Mouse (Mus musculus): ENCODE results near the gene Rpl34.

The Rpl34 gene

DNA sequence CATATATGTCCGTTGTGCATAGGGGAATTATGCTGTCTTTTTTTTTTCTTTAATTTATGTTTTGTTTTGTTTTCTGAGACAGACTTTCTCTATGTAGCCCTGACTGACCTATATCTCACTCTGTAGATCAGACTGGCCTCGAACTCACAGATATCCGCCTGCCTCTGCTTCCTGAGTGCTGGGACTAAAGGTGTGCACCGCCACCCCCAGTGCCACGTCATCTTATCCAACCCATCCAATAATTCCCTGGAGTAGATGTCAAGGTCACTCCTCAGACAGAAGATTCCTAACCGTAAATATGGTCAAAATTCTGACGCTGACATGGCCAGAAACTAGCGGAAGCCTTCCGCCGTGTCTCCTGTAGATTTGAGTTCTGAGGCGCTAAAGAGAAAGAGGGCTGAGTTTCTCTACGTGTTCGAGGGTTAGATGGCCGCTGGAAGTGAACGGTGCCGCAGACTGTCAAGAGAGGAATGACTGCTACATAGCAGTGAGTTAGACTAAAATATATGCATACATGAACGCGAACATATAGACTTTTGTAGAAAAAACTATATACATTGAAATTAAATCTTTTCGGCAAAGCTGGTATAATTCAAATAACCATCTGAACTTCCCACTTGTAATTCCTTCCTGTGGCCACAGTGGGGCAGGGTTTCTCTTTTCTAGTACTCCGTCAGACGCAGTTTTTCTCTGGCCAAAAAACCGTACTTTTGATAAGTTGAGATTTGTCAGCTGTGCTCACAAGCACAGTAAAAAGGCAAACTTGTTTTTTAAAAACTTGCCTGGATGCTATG is 15.2 kb downstream of the Rpl34 start:
- peak; percentile 46 to 72 for DNase-seq (ENCODE audit: low spot score in 2 of 2)

DNA sequence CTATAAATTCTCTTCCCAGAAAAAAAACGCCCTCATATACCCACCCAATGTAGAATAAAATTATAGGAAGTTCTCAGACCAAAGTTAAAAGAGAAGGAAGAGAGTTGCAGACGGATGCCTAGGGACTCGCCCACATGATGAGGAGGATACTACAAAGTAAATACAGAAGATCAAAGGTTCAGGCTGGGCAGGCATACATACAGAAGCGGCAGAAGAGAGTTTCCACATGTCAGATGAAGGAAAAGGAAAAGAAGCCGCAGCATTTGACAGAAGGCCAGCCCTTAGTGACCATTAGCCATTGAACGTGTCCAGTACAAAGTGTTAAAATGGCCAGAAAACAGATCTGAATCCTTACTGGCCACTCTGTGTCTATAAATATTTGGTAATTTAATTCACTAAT is 17.3 kb downstream of the Rpl34 start:
- DNase-seq (ENCODE audit: low spot score in 2 of 2): no peak

DNA sequence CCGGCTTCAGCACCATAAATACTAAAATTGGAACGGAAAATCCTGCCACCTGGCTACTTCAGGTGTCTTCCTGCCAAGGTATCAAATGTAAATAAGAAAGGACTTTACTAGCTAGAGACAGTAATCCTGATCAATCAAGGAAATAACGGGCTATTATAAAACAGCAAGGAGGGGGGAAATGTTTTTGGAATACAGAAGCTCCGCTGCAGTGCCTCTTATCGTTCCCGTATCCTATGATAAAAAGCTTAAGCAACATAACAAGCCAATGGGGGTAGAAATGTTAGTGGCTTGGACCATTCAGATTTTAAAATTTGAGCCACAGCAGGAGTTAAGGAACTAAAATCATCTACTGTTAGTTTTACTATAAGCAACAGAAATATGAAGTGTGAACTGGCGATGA is 20.1 kb downstream of the Rpl34 start:
- DNase-seq (ENCODE audit: low spot score in 2 of 2): no peak

DNA sequence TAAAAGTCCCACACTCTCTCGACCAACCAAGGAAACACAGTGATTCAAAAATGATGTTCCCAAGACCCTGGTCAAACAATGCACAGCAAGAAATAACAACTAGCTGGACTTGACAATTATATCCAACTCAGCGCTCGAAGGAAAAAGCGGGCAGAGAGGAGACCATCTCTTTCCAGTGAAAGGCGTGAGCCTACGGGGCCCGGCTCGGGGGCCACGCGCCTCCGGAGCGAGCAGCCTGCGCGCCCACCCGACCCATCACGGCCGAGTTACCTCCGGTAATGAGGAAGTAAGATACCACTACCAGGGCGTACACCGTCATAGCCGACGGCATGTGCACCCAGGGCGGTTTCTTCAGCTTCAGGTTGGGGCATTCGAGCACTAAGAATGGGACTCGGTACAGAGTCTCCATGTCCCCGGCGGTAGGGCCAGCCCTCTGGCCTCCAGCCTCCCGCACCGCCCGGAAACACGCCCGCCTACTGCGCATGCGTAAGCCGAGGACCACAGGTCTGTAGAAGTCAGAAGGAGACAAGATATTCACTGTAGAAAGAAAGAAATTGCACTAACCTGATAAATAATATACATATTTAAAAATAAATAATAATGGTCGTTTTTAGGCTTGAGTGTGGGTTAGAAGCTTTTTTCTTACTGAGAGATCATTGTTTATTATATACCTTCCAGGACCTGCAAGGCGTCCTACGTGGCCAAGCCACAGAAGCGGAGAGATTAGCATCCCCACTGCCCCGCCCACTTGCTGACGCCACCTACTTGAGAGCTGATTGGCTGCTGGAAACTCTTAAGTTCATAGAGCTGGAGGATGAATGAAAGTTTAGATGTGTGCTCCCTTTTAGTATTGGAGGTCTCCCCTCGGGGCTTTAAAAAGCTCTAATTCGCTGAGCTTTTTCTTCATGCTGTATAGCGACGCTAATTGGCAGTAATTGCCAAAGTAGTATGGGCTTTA is 21.0 kb downstream of the Rpl34 start, which contains the start of gene Ostc:
Gene Ostc (minus strand): TSS at position 478 of the 958 bp plus-strand sequence.
- peak; percentile 88 to 97 for DNase-seq (ENCODE audit: low spot score in 2 of 2)

DNA sequence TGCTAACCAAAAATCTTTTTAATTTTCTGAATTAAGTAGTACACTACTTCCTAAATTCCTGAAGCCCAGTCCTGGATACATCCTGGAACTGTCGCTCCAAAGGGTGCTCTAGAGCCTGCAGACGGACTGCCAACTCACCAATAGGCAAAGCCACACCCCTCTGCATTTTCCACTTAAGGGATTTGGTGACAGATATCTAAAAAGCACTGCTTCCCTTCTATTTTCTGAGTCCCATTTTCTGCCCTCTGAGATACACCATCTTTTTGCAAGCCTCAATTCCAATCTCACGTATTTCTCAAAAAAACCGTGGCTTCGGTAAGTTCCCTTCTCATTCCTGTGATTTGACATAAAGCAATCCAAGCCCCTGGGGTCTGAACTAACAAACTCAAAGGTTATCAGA is 21.7 kb downstream of the Rpl34 start:
- no peak for DNase-seq (ENCODE audit: low spot score in 2 of 2)

DNA sequence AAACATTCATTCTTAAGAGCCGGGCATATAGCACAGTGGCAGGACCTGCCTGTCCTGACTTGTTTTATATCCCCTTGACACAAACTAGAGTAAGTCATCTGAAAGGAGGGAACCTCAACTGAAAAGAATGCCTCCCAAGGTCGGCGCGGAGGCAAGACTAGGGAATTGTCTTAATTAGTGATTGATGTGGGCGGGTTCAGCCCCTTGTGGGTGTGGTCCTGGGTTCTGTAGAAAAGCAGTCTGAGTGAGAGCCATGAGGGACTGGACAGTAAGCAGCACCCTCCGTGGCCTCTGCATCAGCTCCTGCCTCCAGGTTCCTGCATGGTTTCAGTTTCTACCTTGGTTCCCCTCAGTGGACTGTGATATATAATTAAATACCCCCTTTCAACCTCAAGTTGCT is 27.9 kb downstream of the Rpl34 start:
- DNase-seq (ENCODE audit: low spot score in 2 of 2): no peak

DNA sequence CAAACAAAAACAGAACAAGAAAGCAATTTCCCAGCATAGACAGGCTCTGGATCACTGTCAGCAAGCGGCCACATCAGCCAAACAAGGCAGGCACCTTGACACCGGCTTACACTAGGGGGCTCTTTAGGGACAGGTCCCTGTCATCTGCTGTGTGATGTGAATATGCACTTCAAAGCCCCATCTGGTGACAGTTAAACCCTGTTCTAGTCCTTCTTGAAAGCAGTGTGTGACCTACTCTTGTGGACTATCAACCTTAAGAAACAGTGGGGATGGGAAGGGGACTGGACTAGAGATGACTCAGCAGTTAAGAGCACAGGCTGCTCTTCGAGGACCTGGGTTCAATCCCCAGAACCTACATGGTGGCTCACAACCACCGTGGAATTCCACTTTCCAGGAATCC is 32.6 kb downstream of the Rpl34 start:
- no peak for DNase-seq (ENCODE audit: low spot score in 2 of 2)

DNA sequence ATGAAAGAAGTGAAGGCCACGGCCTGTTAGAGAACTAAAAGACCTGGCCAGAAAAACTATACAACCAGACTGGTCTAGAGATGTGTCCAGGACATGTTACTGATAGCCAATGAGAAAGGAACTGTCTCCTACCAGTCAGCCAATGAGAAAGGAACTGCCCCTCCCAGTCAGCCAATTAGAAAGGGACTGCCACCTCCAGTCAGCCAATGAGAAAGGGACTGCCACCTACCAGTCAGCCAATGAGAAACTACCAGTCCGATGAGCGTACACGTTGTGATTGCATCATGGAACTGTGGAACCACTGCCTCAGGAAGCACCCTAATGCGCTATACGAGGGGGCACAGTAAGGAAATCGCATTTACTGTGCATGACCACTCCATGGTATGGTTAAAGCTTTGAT is 35.5 kb downstream of the Rpl34 start:
- DNase-seq (ENCODE audit: low spot score in 2 of 2): no peak

DNA sequence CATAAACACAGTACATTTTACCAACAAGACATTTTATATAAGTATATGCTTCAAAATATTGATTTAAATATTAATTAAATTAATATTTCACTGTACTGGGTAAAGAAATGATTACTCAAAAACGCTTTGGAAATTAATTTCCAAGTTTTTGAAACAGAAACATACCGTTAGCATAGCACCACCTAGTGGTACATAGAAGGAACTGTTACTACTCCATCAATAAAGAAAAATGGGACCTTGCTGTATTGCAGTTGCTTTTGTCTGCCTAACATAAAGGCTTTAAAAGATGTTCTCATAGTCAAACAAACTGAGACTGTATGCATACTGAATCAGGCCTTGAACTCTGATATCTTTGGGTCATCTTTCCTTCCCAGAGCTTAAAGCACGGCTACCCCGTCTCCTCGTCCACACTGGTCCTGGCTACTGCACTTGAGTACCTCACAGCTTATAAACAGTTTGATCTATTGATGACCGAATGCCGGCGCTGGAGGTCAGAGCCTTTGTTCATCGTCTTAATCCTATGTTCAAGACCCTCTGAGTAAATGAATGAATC is 36.1 kb downstream of the Rpl34 start:
- no peak for DNase-seq (ENCODE audit: low spot score in 2 of 2)

DNA sequence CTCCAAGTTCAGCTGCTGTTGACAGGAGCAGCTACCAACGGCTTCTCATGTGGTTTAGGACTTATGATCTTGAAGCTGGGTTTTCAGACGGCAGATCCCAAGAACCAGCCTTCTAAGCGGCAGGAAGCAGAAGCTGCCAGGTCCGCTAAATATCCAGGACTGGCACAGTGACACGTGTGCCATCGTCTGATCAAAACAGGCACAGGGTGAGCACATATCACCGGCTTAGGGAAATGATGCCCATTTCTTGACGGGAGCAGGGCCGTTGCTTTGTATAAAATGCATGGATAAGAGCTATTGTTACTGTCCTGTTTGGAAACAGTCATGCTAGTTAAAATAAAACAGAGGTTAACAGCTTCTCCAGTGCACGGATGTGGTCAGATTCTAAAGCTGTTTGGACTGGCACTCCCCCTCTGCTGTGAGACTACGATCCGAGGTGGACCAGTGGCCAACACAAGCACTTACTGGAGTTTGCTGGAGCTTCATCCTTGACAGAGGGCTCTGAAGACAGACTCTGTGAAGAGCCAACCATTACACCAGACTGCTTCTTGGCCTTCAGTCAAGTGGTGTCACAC is 38.5 kb downstream of the Rpl34 start:
- DNase-seq (ENCODE audit: low spot score in 2 of 2): no peak

DNA sequence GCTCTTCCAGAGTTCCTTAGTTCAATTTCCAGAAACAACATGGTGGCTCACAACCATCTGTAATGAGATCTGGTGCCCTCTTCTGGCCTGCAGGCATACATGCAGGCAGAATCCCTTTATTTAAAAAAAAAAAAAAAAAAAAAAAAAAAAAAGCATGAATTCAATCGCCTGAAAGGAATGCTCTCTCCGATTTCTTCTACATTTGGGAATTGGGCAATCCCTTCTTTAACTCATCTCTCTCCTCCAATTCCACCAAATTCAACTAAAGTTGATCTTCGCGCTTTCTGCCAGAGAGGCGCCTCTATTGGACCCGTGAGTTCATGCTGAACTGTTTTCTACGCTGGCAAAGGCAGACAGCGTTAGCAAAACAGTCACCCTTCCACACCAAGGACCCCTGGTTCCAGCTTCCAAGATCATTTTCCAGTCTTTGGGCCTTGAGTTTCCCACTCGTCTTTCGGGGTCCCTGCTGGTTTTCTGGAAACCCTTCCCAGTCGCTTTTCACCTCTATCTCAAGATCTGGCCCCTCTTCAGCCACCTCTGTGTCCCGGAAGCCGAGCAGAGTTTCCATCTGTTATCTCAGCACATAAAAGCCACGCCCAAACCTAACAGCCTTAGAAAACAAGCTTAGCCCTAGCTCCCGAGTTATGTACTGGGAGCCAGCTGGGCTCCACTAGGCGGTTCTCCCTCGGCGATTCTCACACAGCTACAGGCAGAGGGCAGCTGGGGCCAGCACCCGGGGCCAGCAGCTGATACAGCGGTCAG is 39.2 kb downstream of the Rpl34 start:
- DNase-seq (ENCODE audit: low spot score in 2 of 2): no peak

DNA sequence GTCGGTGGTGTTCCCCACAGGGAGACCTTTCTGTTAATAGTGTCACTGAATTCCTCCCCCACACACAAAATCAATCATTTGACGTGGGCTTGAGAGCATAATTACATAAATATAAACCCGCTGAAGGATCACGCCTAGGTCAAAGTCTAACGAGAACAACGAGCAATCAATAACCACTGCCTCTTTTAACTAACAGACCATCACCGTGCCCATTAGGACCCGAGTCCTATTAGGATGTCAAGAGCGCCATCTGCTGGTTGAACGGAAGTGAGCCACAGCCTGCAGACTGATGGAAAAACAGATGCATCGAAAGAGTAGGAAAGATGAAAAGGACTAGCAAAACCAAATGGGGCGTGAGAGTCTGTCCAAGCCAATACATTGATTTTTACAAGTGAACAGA is 40.6 kb downstream of the Rpl34 start:
- DNase-seq (ENCODE audit: low spot score in 2 of 2): peak; percentile 49 to 84

DNA sequence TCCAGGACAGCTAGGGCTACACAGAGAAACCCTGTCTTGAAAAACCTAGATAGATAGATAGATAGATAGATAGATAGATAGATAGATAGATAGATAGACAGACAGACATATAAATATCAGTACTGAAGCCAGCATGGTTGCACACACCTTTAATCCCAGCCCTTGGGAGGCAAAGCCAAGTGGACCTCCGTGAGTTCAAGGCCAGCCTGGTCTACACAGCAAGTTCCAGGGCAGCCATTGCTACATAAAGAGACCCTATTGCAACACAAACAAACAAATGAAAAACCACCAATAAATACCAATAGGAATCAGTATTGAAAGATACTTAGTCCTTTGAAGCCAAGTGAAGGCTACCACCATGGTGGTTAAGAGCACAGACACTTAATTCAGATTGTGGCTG is 43.1 kb downstream of the Rpl34 start:
- no peak for DNase-seq (ENCODE audit: low spot score in 2 of 2)

DNA sequence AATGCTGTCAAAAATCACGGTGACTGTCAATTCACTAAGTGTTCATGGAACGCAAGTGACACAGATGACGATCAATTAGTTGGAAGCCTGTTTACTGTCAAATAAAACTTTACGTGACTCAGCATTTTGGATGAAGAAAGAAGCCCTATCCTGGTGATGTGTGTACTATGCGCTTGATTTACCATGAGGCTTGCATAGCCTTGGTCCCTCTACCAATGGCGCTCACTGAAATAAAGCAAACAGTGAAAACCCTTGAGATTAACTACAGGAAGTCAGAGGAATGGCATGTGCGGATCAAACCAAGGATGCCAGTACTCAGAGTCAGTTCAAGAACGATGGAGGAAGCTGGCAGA is 45.2 kb downstream of the Rpl34 start:
- DNase-seq (ENCODE audit: low spot score in 2 of 2): no peak

DNA sequence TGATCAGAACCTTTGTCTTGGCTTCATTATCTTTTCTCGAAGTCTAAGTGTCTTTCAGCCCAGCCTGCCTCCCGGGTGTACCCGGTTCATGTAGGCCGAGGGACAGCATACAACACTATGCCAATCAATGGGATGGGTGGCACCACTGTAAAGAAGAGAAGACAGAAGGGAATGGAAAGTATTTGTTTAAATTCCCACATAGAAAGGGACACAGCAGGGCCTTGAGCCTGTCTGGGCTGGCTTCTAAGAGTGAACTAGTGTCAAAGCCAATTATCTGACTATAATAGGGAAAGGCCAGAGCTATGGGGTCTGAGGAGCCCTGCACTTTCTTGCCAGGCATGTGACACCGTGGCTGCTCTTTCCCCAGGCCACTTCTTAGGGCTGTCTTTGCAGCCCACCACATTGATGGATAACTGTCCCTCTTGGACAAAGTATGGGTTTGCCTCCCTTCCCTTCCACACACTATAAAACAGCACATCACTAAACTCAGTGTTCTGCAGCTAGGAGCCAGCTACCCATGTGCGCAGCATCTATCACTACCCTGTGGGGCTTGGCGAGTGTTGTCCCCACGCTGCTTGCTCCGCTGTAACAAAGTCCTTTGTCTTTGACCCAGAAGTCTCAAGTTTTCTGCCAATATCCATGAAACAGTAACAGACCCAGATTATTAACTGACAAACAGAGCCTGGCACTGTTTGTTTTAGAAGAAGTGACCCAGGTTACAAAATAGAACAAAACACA is 45.8 kb downstream of the Rpl34 start:
- no peak for DNase-seq (ENCODE audit: low spot score in 2 of 2)

DNA sequence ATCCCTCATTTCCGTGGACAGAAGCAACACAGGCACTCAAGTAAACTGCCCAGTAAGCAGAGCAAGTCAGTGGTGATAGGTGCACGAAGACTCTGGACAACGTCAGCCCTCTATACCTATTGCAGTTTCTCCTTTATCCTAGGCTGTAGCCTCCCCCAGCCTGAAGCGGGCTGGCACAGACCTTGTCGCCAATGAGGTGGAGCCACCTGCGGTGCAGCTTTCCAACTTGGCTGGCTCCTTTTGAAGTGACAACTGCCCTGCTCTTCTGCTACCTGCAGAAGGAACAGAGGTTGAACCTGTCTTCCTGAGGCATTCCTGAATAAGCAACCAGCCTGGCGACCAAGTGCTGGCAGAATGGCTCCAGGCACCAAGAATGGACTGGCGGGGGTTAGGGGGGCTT is 46.4 kb downstream of the Rpl34 start:
- DNase-seq (ENCODE audit: low spot score in 2 of 2): no peak

DNA sequence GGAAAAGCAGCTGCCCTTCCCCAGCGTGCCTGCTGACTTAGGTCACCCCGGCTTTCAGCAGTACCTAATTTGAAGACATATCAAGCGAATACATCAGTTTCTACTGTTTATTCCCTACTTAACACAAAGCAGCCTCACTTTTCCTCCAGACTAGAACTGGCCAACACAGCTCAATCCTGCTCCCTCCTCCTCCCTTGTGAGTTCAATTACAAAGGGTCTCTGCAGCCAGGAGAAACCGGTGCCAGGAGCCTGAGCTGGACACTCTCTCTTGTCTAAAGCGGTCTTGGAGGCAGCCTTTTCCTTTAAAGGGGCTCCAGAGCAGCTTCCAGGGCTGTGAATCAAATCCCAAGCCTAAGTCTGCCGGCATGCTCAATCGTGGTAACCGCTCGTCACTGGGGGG is 48.0 kb downstream of the Rpl34 start:
- DNase-seq (ENCODE audit: low spot score in 2 of 2): no peak

DNA sequence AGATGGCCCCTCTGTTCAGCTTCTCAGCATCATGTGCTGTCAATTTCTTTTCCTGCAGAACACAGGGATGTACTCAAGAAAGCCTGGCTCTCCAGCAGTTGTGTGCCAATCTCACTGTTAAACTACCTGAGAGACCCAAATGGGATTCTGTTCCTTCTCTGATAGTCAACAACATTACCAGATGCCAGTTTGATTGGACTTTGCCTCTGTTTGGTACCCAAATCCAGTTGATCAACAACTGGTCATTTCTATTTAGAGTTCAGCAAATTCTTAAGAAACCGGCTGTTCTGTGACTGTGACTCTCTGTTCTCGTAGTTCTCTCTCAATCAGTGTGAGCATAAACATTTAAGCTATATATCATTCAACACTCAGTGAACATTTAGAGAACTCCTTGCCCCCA is 49.0 kb downstream of the Rpl34 start:
- DNase-seq (ENCODE audit: low spot score in 2 of 2): no peak

DNA sequence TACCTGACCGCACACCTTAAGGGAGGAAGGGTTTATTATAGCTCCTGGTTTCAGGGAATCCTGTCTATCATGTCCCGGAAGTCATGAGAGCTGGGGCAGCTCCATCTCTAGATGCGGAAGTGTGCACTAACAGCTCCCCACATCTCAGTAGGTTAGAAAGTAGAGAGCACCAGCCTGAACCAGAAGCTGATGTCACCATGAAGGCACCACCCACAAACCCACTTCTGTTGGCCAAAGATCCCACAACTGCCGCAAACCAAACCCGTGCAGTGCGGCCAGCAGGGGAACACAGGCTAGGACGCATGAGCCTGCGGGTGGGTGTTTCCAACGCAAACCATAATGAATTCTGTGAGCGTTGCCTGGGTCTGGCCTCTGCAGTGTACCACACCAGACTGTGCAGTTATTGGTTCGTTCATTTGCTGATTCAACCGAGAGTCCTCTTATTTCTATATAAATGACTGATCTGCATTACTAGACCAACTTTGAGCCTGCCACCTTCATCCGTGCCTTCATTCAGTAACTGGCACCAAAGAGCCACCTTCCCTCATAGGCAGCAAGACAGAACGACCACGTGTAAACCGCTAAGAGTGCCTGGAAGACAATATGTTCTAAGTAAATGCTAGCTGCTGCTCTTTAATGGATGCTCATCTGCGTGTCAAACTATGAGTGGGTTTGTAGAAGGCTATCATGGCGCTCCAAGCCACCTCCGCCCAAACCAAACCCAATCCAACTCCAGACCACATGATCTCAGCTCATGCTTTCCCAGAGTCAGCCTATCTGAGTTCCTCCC is 52.3 kb downstream of the Rpl34 start:
- no peak for DNase-seq (ENCODE audit: low spot score in 2 of 2)

Data from urinary bladder, postnatal 4 days (tissue).